Mouse (Mus musculus) kidney, embryonic 16.5 days (tissue): ENCODE measurements at regions not wholly inside any gene's neighbourhood (a gene's known extent, or its start where the extent isn't known, plus 50 kb on each side); places are given as distances from the start of the nearest gene placed in this dataset.

ENCODE experiments used
- ATAC-seq: fragments of 200-750 bp; cut with Nextera tagmentation; 2 replicates; pipeline ENCODE4 v1.8.0; 2017; ENCODE audit warnings: moderate TSS enrichment; ENCODE audit not compliant: low FRiP score, low TSS enrichment
- H3K27ac ChIP-seq: fragments of 300-500 bp; sonication (generic); 2 replicates; pipeline ENCODE4 v1.5.1; 2014; ENCODE audit warnings: low read length
- H3K27me3 ChIP-seq: fragments of 300-500 bp; sonication (generic); 2 replicates; pipeline ENCODE4 v1.6.1; 2014; ENCODE audit warnings: low read length, control low read depth, mixed read lengths; ENCODE audit not compliant: insufficient read depth
- H3K36me3 ChIP-seq: fragments of 300-500 bp; sonication (generic); 2 replicates; pipeline ENCODE4 v1.6.1; 2014; ENCODE audit warnings: low read length, control low read depth, mixed read lengths; ENCODE audit not compliant: insufficient read depth
- H3K4me1 ChIP-seq: fragments of 300-500 bp; sonication (generic); 2 replicates; pipeline ENCODE4 v1.6.1; 2014; ENCODE audit warnings: low read length, control low read depth, mixed read lengths; ENCODE audit not compliant: insufficient read depth
- H3K4me2 ChIP-seq: fragments of 300-500 bp; sonication (generic); replicated peaks from 2 replicates; pipeline ENCODE4 v1.6.1; 2014; ENCODE audit warnings: low read depth, low read length
- H3K4me3 ChIP-seq: fragments of 300-500 bp; sonication (generic); 2 replicates; pipeline ENCODE4 v1.5.1; 2014; ENCODE audit warnings: mild to moderate bottlenecking, low read length
- H3K9ac ChIP-seq: fragments of 300-500 bp; sonication (generic); replicated peaks from 2 replicates; pipeline ENCODE4 v1.6.1; 2014; ENCODE audit warnings: low read length
- H3K9me3 ChIP-seq: fragments of 300-500 bp; sonication (generic); 2 replicates; pipeline ENCODE4 v1.6.1; 2016; ENCODE audit warnings: low read length, control low read depth
- WGBS: fragments of 180-500 bp; shearing (Covaris S2); extraction: QIAGEN DNeasy Blood & Tissue Kit; methylation state at CpG from one replicate; pipeline ENCODE4 v1.1.7; 2014; 5-methylcytosine and 5-hydroxymethylcytosine counted together

GRCm38 (mm10) chr9:91588756-91589155 is 223.1 kb upstream of the Zic1 start:
- H3K4me1 ChIP-seq, result no peaks in the 10 kb centered on the region
- ATAC-seq, result no peak
- H3K9ac ChIP-seq, result no peak overlapping the region
- H3K4me2 ChIP-seq, result no peak overlapping the region
- H3K9me3 ChIP-seq, result no peaks in the 10 kb centered on the region
- no peak overlapping the region for H3K27ac ChIP-seq
- H3K27me3 ChIP-seq, result no peaks in the 10 kb centered on the region
- 91% methylated on average over 6 of the region's 6 CpGs for WGBS
- H3K4me3 ChIP-seq, result no peak overlapping the region
- no peaks in the 10 kb centered on the region for H3K36me3 ChIP-seq

GRCm38 (mm10) chr9:91587861-91588260 is 222.3 kb upstream of the Zic1 start:
- whole genome bisulfite sequencing, result 49% methylated on average over 5 of the region's 5 CpGs

GRCm38 (mm10) chr9:91587271-91587670 is 221.7 kb upstream of the Zic1 start:
- H3K27me3 ChIP-seq, result no peaks in the 10 kb centered on the region
- 92% methylated on average over 7 of the region's 7 CpGs for WGBS
- no peak overlapping the region for H3K9ac ChIP-seq
- H3K36me3 ChIP-seq, result no peaks in the 10 kb centered on the region
- no peak overlapping the region for H3K4me2 ChIP-seq
- H3K4me1 ChIP-seq, result no peaks in the 10 kb centered on the region
- no peaks in the 10 kb centered on the region for H3K9me3 ChIP-seq
- H3K27ac ChIP-seq, result no peak overlapping the region
- no peak overlapping the region for H3K4me3 ChIP-seq
- no peak for ATAC-seq

More at GRCm38 (mm10) chr9:91587861-91588260, 222.3 kb upstream of the Zic1 start:
- Histone ChIP-seq H3K27me3 (no peaks in the 10 kb centered on the region), H3K36me3 (no peaks in the 10 kb centered on the region), H3K9me3 (no peaks in the 10 kb centered on the region), H3K9ac (no peak overlapping the region), H3K27ac (no peak overlapping the region), H3K4me1 (no peaks in the 10 kb centered on the region), H3K4me3 (no peak overlapping the region), H3K4me2 (no peak overlapping the region)
- no peak for ATAC-seq

- Histone ChIP-seq H3K27ac (no peak overlapping the region), H3K4me1 (no peaks in the 10 kb centered on the region), H3K9me3 (no peaks in the 10 kb centered on the region), H3K9ac (no peak overlapping the region), H3K27me3 (no peaks in the 10 kb centered on the region), H3K4me2 (no peak overlapping the region), H3K36me3 (no peaks in the 10 kb centered on the region), H3K4me3 (no peak overlapping the region)
- 76% methylated on average over 5 of the region's 5 CpGs for WGBS
- no peak for ATAC-seq
These were observed 221.0 kb upstream of the Zic1 start for GRCm38 (mm10) chr9:91586635-91587034.

- ATAC-seq, result no peak
These were observed 208.5 kb upstream of the Zic1 start for GRCm38 (mm10) chr9:91574156-91574555.

GRCm38 (mm10) chr9:91566006-91566641 is 200.5 kb upstream of the Zic1 start:
- no peak overlapping the region for H3K4me3 ChIP-seq
- H3K27ac ChIP-seq, result no peak overlapping the region
- no peaks in the 10 kb centered on the region for H3K4me1 ChIP-seq
- no peaks in the 10 kb centered on the region for H3K27me3 ChIP-seq
- WGBS, result 66% methylated on average over 5 of the region's 5 CpGs
- no peak for ATAC-seq
- H3K4me2 ChIP-seq, result no peak overlapping the region
- H3K9me3 ChIP-seq, result no peaks in the 10 kb centered on the region
- no peaks in the 10 kb centered on the region for H3K36me3 ChIP-seq
- H3K9ac ChIP-seq, result no peak overlapping the region

More at GRCm38 (mm10) chr9:91574156-91574555, 208.5 kb upstream of the Zic1 start:
- Histone ChIP-seq H3K4me1 (no peaks in the 10 kb centered on the region), H3K4me3 (no peak overlapping the region), H3K9ac (no peak overlapping the region), H3K36me3 (no peaks in the 10 kb centered on the region), H3K27ac (no peak overlapping the region), H3K9me3 (no peaks in the 10 kb centered on the region), H3K4me2 (no peak overlapping the region), H3K27me3 (no peaks in the 10 kb centered on the region)

GRCm38 (mm10) chr9:91561331-91561730 is 195.7 kb upstream of the Zic1 start:
- Histone ChIP-seq H3K36me3 (no peaks in the 10 kb centered on the region), H3K4me3 (no peak overlapping the region), H3K27ac (no peak overlapping the region), H3K4me1 (no peaks in the 10 kb centered on the region), H3K4me2 (no peak overlapping the region), H3K9ac (no peak overlapping the region), H3K27me3 (no peaks in the 10 kb centered on the region), H3K9me3 (no peaks in the 10 kb centered on the region)
- ATAC-seq, result no peak
- WGBS, result 68% methylated on average over 2 of the region's 2 CpGs

- Histone ChIP-seq H3K4me3 (no peak overlapping the region), H3K4me1 (no peaks in the 10 kb centered on the region), H3K9me3 (no peaks in the 10 kb centered on the region), H3K36me3 (no peaks in the 10 kb centered on the region), H3K4me2 (no peak overlapping the region), H3K27me3 (no peaks in the 10 kb centered on the region), H3K9ac (no peak overlapping the region), H3K27ac (no peak overlapping the region)
- WGBS, result 81% methylated on average over 6 of the region's 6 CpGs
- no peak for ATAC-seq
These were observed 194.2 kb upstream of the Zic1 start for GRCm38 (mm10) chr9:91559794-91560193.

- no peaks in the 10 kb centered on the region for H3K27me3 ChIP-seq
- H3K27ac ChIP-seq, result no peak overlapping the region
- H3K36me3 ChIP-seq, result no peaks in the 10 kb centered on the region
- no peaks in the 10 kb centered on the region for H3K4me1 ChIP-seq
- no peak overlapping the region for H3K9ac ChIP-seq
- no peak for ATAC-seq
- no peak overlapping the region for H3K4me3 ChIP-seq
- H3K4me2 ChIP-seq, result no peak overlapping the region
- WGBS, result 66% methylated on average over 4 of the region's 4 CpGs
- H3K9me3 ChIP-seq, result no peaks in the 10 kb centered on the region
These were observed 181.4 kb upstream of the Zic1 start for GRCm38 (mm10) chr9:91547051-91547450.

- H3K27ac ChIP-seq, result no peak overlapping the region
These were observed 179.8 kb upstream of the Zic1 start for GRCm38 (mm10) chr9:91545402-91545801.

More at GRCm38 (mm10) chr9:91545402-91545801, 179.8 kb upstream of the Zic1 start:
- Histone ChIP-seq H3K9me3 (no peaks in the 10 kb centered on the region), H3K4me3 (no peak overlapping the region), H3K27me3 (no peaks in the 10 kb centered on the region), H3K36me3 (no peaks in the 10 kb centered on the region), H3K4me2 (no peak overlapping the region), H3K4me1 (no peaks in the 10 kb centered on the region), H3K9ac (no peak overlapping the region)
- no peak for ATAC-seq
- WGBS, result 71% methylated on average over 6 of the region's 6 CpGs
